Mouse (Mus musculus): Measurements from ENCODE around the gene Dmbx1. TPM values are rescaled to one million over a fixed set of nuclear protein-coding genes. Genes with fewer than 3 reads are reported as not detected.

Gene Dmbx1
- polyA plus RNA-seq, 1 experiment: 1.3 TPM

- Histone ChIP-seq H3K4me3 (replicated peaks; ENCODE audit: insufficient read depth, low read depth, low read length) (no peak overlapping the region), H3K4me1 (ENCODE audit: control insufficient read depth, insufficient read depth, low read length) (no peaks in the 10 kb centered on the region), H3K27me3 (ENCODE audit: control insufficient read depth, insufficient read depth, low read length) (peaks cover 3% of the 10 kb centered on the region; the same call in 1 of the 2 replicates), H3K27ac (ENCODE audit: insufficient read depth, low read length) (no peak overlapping the region)
- WGBS: 3% methylated on average over 39 of the region's 39 CpGs
- TF ChIP-seq POLR2A (IDR thresholded peaks at IDR 0.05; ENCODE audit: borderline replicate concordance, insufficient read depth, low read length) (no peak), CTCF (IDR thresholded peaks at IDR 0.05; ENCODE audit: borderline replicate concordance, insufficient read depth, low read depth, low read length) (no peak)
- DNase-seq: no peak
These were observed 39.7 kb upstream of the Dmbx1 start for GRCm38 (mm10) chr4:115979437-115979836.

GRCm38 (mm10) chr4:115978911-115979310, 39.2 kb upstream of the Dmbx1 start:
- Histone ChIP-seq H3K27ac (ENCODE audit: insufficient read depth, low read length) (no peak overlapping the region), H3K4me3 (replicated peaks; ENCODE audit: insufficient read depth, low read depth, low read length) (no peak overlapping the region), H3K27me3 (ENCODE audit: control insufficient read depth, insufficient read depth, low read length) (peaks cover 3% of the 10 kb centered on the region; the same call in 1 of the 2 replicates), H3K4me1 (ENCODE audit: control insufficient read depth, insufficient read depth, low read length) (no peaks in the 10 kb centered on the region)
- 61% methylated on average over 4 of the region's 4 CpGs for WGBS
- TF ChIP-seq CTCF (IDR thresholded peaks at IDR 0.05; ENCODE audit: borderline replicate concordance, insufficient read depth, low read depth, low read length): no peak
- TF ChIP-seq POLR2A (IDR thresholded peaks at IDR 0.05; ENCODE audit: borderline replicate concordance, insufficient read depth, low read length): no peak
- DNase-seq: no peak

- no peak overlapping the region for H3K4me3 ChIP-seq (replicated peaks; ENCODE audit: insufficient read depth, low read depth, low read length)
- peaks cover 1% of the 10 kb centered on the region; the same call in 1 of the 2 replicates for H3K27me3 ChIP-seq (ENCODE audit: control insufficient read depth, insufficient read depth, low read length)
- H3K27ac ChIP-seq (ENCODE audit: insufficient read depth, low read length): no peak overlapping the region
- H3K4me1 ChIP-seq (ENCODE audit: control insufficient read depth, insufficient read depth, low read length): no peaks in the 10 kb centered on the region
- TF ChIP-seq CTCF (IDR thresholded peaks at IDR 0.05; ENCODE audit: borderline replicate concordance, insufficient read depth, low read depth, low read length) (no peak), POLR2A (IDR thresholded peaks at IDR 0.05; ENCODE audit: borderline replicate concordance, insufficient read depth, low read length) (no peak)
- DNase-seq: no peak
- WGBS: 70% methylated on average over 24 of the region's 24 CpGs
These were observed 32.8 kb upstream of the Dmbx1 start for GRCm38 (mm10) chr4:115972543-115972942.

GRCm38 (mm10) chr4:115964446-115964845, 24.7 kb upstream of the Dmbx1 start:
- Histone ChIP-seq H3K4me1 (ENCODE audit: control insufficient read depth, insufficient read depth, low read length) (no peaks in the 10 kb centered on the region), H3K27me3 (ENCODE audit: control insufficient read depth, insufficient read depth, low read length) (peaks cover 3% of the 10 kb centered on the region; the same call in 1 of the 2 replicates), H3K4me3 (replicated peaks; ENCODE audit: insufficient read depth, low read depth, low read length) (no peak overlapping the region), H3K27ac (ENCODE audit: insufficient read depth, low read length) (no peak overlapping the region)
- DNase-seq: no peak
- 29% methylated on average over 5 of the region's 5 CpGs for WGBS
- no peak for TF ChIP-seq CTCF (IDR thresholded peaks at IDR 0.05; ENCODE audit: borderline replicate concordance, insufficient read depth, low read depth, low read length)
- no peak for TF ChIP-seq POLR2A (IDR thresholded peaks at IDR 0.05; ENCODE audit: borderline replicate concordance, insufficient read depth, low read length)

- Histone ChIP-seq H3K27me3 (ENCODE audit: control insufficient read depth, insufficient read depth, low read length) (peaks cover 3% of the 10 kb centered on the region; the same call in 1 of the 2 replicates), H3K4me1 (ENCODE audit: control insufficient read depth, insufficient read depth, low read length) (no peaks in the 10 kb centered on the region), H3K4me3 (replicated peaks; ENCODE audit: insufficient read depth, low read depth, low read length) (no peak overlapping the region), H3K27ac (ENCODE audit: insufficient read depth, low read length) (no peak overlapping the region)
- WGBS: 37% methylated on average over 6 of the region's 6 CpGs
- DNase-seq: no peak
- no peak for TF ChIP-seq POLR2A (IDR thresholded peaks at IDR 0.05; ENCODE audit: borderline replicate concordance, insufficient read depth, low read length)
- no peak for TF ChIP-seq CTCF (IDR thresholded peaks at IDR 0.05; ENCODE audit: borderline replicate concordance, insufficient read depth, low read depth, low read length)
These were observed 24.0 kb upstream of the Dmbx1 start for GRCm38 (mm10) chr4:115963751-115964150.

GRCm38 (mm10) chr4:115962671-115963412, 23.1 kb upstream of the Dmbx1 start:
- TF ChIP-seq POLR2A (IDR thresholded peaks at IDR 0.05; ENCODE audit: borderline replicate concordance, insufficient read depth, low read length): no peak
- TF ChIP-seq CTCF (IDR thresholded peaks at IDR 0.05; ENCODE audit: borderline replicate concordance, insufficient read depth, low read depth, low read length): no peak
- DNase-seq: peak; percentile 25 to 44
- H3K4me3 ChIP-seq (replicated peaks; ENCODE audit: insufficient read depth, low read depth, low read length): peak overlapping the region; percentile 28
- H3K4me1 ChIP-seq (ENCODE audit: control insufficient read depth, insufficient read depth, low read length): no peaks in the 10 kb centered on the region
- WGBS: 1% methylated on average over 79 of the region's 79 CpGs
- peaks cover 1% of the 10 kb centered on the region; the same call in 1 of the 2 replicates for H3K27me3 ChIP-seq (ENCODE audit: control insufficient read depth, insufficient read depth, low read length)
- no peak overlapping the region for H3K27ac ChIP-seq (ENCODE audit: insufficient read depth, low read length)

GRCm38 (mm10) chr4:115961991-115962390, 22.3 kb upstream of the Dmbx1 start:
- TF ChIP-seq CTCF (IDR thresholded peaks at IDR 0.05; ENCODE audit: borderline replicate concordance, insufficient read depth, low read depth, low read length) (no peak), POLR2A (IDR thresholded peaks at IDR 0.05; ENCODE audit: borderline replicate concordance, insufficient read depth, low read length) (no peak)
- no peak overlapping the region for H3K4me3 ChIP-seq (replicated peaks; ENCODE audit: insufficient read depth, low read depth, low read length)
- H3K27me3 ChIP-seq (ENCODE audit: control insufficient read depth, insufficient read depth, low read length): peaks cover 1% of the 10 kb centered on the region; the same call in 1 of the 2 replicates
- WGBS: 27% methylated on average over 7 of the region's 7 CpGs
- no peak overlapping the region for H3K27ac ChIP-seq (ENCODE audit: insufficient read depth, low read length)
- DNase-seq: no peak
- no peaks in the 10 kb centered on the region for H3K4me1 ChIP-seq (ENCODE audit: control insufficient read depth, insufficient read depth, low read length)

GRCm38 (mm10) chr4:115959546-115959945, 19.8 kb upstream of the Dmbx1 start:
- Histone ChIP-seq H3K4me1 (ENCODE audit: control insufficient read depth, insufficient read depth, low read length) (no peaks in the 10 kb centered on the region), H3K27me3 (ENCODE audit: control insufficient read depth, insufficient read depth, low read length) (peaks cover 2% of the 10 kb centered on the region; the same call in 1 of the 2 replicates), H3K27ac (ENCODE audit: insufficient read depth, low read length) (no peak overlapping the region), H3K4me3 (replicated peaks; ENCODE audit: insufficient read depth, low read depth, low read length) (no peak overlapping the region)
- TF ChIP-seq POLR2A (IDR thresholded peaks at IDR 0.05; ENCODE audit: borderline replicate concordance, insufficient read depth, low read length) (no peak), CTCF (IDR thresholded peaks at IDR 0.05; ENCODE audit: borderline replicate concordance, insufficient read depth, low read depth, low read length) (no peak)
- no peak for DNase-seq

All from cerebellum, adult 2 months (tissue).